Mouse (Mus musculus) heart, postnatal 0 days (tissue): ENCODE data around the gene Ankrd13b.

ENCODE experiments used
- CTCF ChIP-seq: IDR thresholded peaks from 2 replicates; pipeline ENCODE4 v1.5.1; 2016; ENCODE audit warnings: antibody characterized with exemption, control low read depth, low read depth
- EP300 ChIP-seq: IDR thresholded peaks from 2 replicates; pipeline ENCODE4 v1.6.1; 2016; ENCODE audit warnings: antibody characterized with exemption, low read depth

GRCm38 (mm10) chr11:77471407-77471806 is 18.1 kb downstream of the Ankrd13b start:
- TF ChIP-seq CTCF: no peak
- no peak for TF ChIP-seq EP300
